Mouse (Mus musculus) MEL (cell line): Measurements from ENCODE around the gene Sgms1.

Source experiments
- CTCF ChIP-seq, 3 experiments: IDR thresholded peaks in 2 of 3; conservative IDR thresholded peaks in 1 of 3; 2 replicates each; pipeline ENCODE4 v1.5.1; 2011 to 2012; ENCODE audit warnings: low read length in 3 of 3, low read depth in 2 of 3, mild to moderate bottlenecking in 2 of 3, improper control_type of control experiment in 1 of 3, inconsistent platforms in 1 of 3, mixed read lengths in 1 of 3, moderate library complexity in 1 of 3; ENCODE audit not compliant: control insufficient read depth in 1 of 3, insufficient read depth in 1 of 3, poor library complexity in 1 of 3, severe bottlenecking in 1 of 3
- HCFC1 ChIP-seq: IDR thresholded peaks from 2 replicates; pipeline ENCODE4 v1.6.1; 2012; ENCODE audit warnings: low read depth, mild to moderate bottlenecking, inconsistent platforms, low read length, improper control_type of control experiment, moderate library complexity
- MEF2A ChIP-seq: IDR thresholded peaks from 2 replicates; pipeline ENCODE4 v1.6.1; 2014; ENCODE audit warnings: low read depth, mild to moderate bottlenecking, inconsistent platforms, low read length, improper control_type of control experiment; ENCODE audit not compliant: poor library complexity, insufficient replicate concordance, severe bottlenecking; ENCODE audit errors: extremely low read depth
- MYC ChIP-seq: IDR thresholded peaks from 2 replicates; pipeline ENCODE4 v1.6.1; 2011; ENCODE audit warnings: low read depth, mild to moderate bottlenecking, low read length, improper control_type of control experiment, moderate library complexity
- POLR2A ChIP-seq, 2 experiments: IDR thresholded peaks; 2 replicates each; pipeline ENCODE4 v1.6.1; 2011 to 2012; ENCODE audit warnings: low read length in 2 of 2, mild to moderate bottlenecking in 2 of 2, control low read depth in 1 of 2, improper control_type of control experiment in 1 of 2, low read depth in 1 of 2, moderate library complexity in 1 of 2; ENCODE audit not compliant: control insufficient read depth in 1 of 2, insufficient read depth in 1 of 2, poor library complexity in 1 of 2
- POLR2AphosphoS2 ChIP-seq: IDR thresholded peaks from 2 replicates; pipeline ENCODE4 v1.6.1; 2011; ENCODE audit warnings: low read length, improper control_type of control experiment
- RAD21 ChIP-seq: IDR thresholded peaks from 2 replicates; pipeline ENCODE4 v1.6.1; 2011; ENCODE audit warnings: mild to moderate bottlenecking, low read depth, low read length, improper control_type of control experiment
- USF2 ChIP-seq, 2 experiments: IDR thresholded peaks; 2 replicates each; pipeline ENCODE4 v1.6.1; 2011 to 2012; ENCODE audit warnings: improper control_type of control experiment in 2 of 2, low read length in 2 of 2, borderline replicate concordance in 1 of 2, inconsistent platforms in 1 of 2, low read depth in 1 of 2, mild to moderate bottlenecking in 1 of 2; ENCODE audit not compliant: insufficient read depth in 1 of 2

GRCm38 (mm10) chr19:32202131-32203114, 187.1 kb downstream of the Sgms1 start:
- TF ChIP-seq CTCF (IDR thresholded peaks at IDR 0.05 in 2 of 3, conservative IDR thresholded peaks at IDR 0.05 in 1 of 3; ENCODE audit: control insufficient read depth in 1 of 3, insufficient read depth in 1 of 3, low read depth in 2 of 3, low read length in 3 of 3, poor library complexity in 1 of 3, severe bottlenecking in 1 of 3) (no peak), RAD21 (no peak), POLR2A (IDR thresholded peaks at IDR 0.05; ENCODE audit: control insufficient read depth in 1 of 2, insufficient read depth in 1 of 2, low read depth in 1 of 2, low read length in 2 of 2, poor library complexity in 1 of 2) (no peak), USF2 (IDR thresholded peaks at IDR 0.05; ENCODE audit: borderline replicate concordance in 1 of 2, insufficient read depth in 1 of 2, low read depth in 1 of 2, low read length in 2 of 2) (no peak), MEF2A (no peak), HCFC1 (no peak), POLR2AphosphoS2 (no peak), MYC (no peak)
